Mouse (Mus musculus) lung, postnatal 0 days (tissue): Measurements from ENCODE around the gene Fnip1.

ENCODE experiments used
- CTCF ChIP-seq: IDR thresholded peaks from 2 replicates; pipeline ENCODE4 v1.5.1; 2016; ENCODE audit warnings: antibody characterized with exemption, mild to moderate bottlenecking
- EP300 ChIP-seq: IDR thresholded peaks from 2 replicates; pipeline ENCODE4 v1.6.1; 2016; ENCODE audit warnings: antibody characterized with exemption, mild to moderate bottlenecking, control low read depth

DNA sequence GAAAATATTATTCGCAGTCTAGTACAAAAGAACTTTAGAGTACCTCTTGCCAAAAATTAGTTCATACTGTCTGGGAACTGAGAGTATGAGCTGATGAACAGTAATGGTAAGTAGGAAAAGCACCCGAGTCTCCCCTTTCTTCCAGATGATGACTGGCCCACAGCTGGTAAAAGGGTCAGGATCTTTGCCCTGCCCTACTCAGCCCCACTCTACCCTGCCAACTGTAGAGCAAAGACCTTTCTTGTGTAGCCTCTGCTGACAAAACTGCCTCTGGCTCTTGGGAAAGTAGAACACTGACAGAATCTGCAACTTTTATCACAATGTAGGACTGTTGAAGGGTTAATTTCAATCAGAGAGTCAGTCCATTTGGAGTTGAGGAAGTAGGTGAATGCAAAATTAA, 117.0 kb downstream of the Fnip1 start:
- TF ChIP-seq EP300 (no peak), CTCF (no peak)
